Mouse (Mus musculus): ENCODE data around the gene Traf1.
A peak's percentile ranks its signal among the peaks of the same experiment; 100 is the strongest.

Gene Traf1

DNA sequence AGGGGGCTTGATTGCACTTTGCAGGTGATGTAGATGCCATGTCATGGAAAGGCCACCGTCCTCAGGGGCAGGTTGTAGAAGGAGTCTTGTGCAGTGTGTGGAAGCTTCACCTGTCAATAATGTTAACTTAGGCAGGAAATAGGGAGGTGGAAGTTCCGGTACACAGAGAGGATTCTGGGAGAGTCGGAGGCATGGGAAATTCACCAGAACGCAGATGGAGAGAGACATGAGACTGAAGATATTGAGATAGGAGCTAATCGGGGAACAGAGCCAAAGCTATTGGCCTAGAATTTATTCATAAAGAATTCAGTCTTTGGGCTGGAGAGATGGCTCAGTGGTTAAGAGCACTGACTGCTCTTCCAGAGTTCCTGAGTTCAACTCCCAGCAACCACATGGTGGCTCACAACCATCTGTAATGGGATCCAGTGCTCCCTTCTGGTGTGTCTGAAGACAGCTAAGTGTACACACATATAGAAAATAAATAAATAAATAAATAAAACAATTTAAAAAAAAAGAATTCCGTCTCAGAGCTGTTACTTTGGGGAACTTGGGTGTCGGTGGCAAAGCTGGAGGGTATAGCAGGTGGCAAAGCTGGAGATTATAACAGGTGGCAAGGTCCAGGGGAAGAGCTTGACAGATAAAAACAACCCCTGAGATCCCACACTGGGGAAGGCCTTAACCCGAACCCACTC is 4.8 kb upstream of the Traf1 start:
- no peak for DNase-seq (ENCODE audit: low spot score)

- no peak for DNase-seq (ENCODE audit: low spot score)
Measured at GRCm38 (mm10) chr2:34965806-34966205, 4.2 kb upstream of the Traf1 start.

- DNase-seq (ENCODE audit: low spot score) = peak; percentile 37
Measured at GRCm38 (mm10) chr2:34965293-34965692, 3.7 kb upstream of the Traf1 start.

GRCm38 (mm10) chr2:34964651-34965050 is 3.1 kb upstream of the Traf1 start:
- DNase-seq (ENCODE audit: low spot score) = no peak

DNA sequence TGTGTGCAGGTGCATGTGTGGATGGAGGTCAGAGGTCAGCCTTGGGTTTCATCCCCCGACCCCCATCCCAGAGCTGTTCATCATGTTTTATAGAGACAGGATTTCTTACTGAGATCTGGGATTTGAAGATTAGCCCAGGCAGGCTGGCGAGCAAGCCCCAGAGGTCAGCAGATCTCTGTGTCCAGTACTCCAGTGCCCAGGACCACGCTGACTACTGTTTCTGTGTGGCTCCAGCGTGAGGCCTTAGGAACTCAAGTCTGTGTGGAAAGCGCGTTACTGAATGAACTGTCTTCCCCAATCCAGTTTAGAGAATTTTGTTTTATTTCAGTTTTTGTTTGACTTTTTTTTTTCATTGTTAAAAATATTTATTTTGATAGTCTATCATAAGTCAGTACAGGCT is 2.7 kb upstream of the Traf1 start:
- DNase-seq (ENCODE audit: low spot score) = no peak

- DNase-seq (ENCODE audit: low spot score) = peak; percentile 25
Measured at GRCm38 (mm10) chr2:34963371-34963956, 1.9 kb upstream of the Traf1 start.

DNA sequence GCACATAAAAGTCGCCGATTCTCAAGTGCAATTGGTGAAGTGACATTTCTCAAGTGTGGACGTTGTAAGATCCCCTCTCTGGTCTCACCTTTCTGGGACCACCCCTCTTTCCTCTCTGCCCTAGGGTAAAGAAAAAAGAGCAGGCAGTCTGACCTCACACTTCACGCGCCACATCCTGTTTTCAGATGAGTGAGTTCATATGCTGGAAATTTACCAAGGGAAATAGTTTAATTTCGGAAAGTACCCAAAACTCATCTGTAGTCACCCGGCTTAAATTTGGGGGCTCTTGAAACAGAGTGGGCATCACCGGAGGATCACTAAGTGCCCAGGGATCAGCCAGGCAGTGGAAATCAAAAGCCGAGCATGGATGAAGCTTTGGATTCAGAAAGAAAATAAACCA is 1.3 kb upstream of the Traf1 start:
- DNase-seq (ENCODE audit: low spot score) = no peak

GRCm38 (mm10) chr2:34962211-34962610 is 639 bp upstream of the Traf1 start:
- DNase-seq (ENCODE audit: low spot score) = no peak

GRCm38 (mm10) chr2:34960966-34961365 is 606 bp downstream of the Traf1 start:
- DNase-seq (ENCODE audit: low spot score) = no peak

DNA sequence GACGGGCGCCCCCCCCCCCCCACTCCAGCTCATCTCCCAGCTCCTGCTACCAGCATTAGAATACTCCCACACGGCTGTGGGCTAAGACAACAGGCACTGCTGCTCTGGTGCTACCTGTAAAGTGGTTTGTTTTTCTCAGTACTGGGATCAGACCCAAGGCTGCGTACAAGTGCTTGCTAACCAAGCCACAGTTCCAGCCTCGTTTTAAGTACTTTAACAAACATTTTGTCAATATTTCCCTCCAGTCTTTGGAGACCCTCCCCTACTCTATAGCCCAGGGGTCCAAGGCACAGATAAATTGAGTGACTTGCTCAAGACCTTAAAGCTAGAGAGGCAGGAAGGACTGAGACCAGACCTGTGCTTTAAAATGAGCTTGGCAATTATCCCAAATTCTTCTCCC is 1.1 kb downstream of the Traf1 start:
- no peak for DNase-seq (ENCODE audit: low spot score)

- no peak for DNase-seq (ENCODE audit: low spot score)
Measured at GRCm38 (mm10) chr2:34958582-34958981, 3.0 kb downstream of the Traf1 start.

GRCm38 (mm10) chr2:34958036-34958435 is 3.5 kb downstream of the Traf1 start:
- DNase-seq (ENCODE audit: low spot score) = no peak

DNA sequence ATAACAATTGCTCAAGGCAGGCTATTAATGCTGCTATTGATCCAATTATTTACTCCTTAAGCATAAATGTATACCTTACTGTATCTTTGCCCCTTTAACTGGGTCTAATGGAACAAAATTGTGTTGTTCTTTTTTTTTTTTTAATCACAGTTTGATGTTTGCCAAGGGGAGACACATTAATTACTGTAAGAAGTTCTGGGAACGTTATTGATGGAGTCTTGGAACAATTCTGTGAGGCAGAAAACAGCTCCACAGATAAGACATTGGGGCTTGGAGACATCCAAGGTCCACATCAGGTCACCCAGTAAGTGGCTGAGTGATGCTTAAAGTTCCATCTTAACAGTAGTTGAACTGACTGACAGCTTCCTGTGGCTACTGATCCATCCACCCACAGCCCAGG is 4.2 kb downstream of the Traf1 start:
- no peak for DNase-seq (ENCODE audit: low spot score)

- DNase-seq (ENCODE audit: low spot score) = no peak
Measured at GRCm38 (mm10) chr2:34956941-34957340, 4.6 kb downstream of the Traf1 start.

DNA sequence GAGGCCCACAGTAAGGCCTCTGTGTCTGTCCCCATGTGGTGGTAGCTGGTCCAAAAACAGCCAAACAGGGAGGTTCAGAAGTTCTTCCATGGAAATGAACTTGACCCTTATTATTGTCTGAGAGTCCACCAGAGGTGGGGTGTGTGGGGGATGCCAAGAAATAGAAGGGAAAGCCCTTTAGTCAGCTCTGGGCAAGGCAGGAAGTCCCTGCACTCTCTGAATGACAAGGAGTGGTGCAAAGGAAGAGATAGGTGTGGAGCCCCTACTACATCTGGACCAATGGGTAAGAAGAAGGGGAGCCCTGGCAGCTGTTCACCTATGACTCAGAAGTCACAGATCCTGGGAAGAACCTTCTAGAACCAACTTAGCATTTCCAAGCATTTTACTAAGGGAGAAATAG is 7.2 kb downstream of the Traf1 start:
- no peak for DNase-seq (ENCODE audit: low spot score)

- no peak for DNase-seq (ENCODE audit: low spot score)
Measured at GRCm38 (mm10) chr2:34953547-34954116, 7.9 kb downstream of the Traf1 start.

DNA sequence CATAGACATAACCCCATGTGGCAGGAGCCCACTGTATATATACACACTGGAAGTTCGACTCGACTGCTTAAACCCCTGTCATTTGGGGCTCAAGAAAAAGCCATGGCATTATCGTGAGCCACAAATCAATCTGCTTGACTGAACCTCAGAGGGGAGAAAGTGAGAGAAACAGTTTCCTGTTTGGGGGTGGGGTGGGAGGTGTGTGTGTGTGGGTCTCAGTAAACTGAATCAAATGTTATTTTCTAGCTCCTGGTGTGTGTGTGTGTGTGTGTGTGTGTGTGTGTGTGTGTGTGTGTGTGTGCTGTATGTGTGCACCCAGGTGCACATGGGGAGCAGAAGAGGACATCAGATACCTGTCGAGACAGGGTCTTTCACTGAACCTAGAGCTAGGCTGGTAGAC is 8.6 kb downstream of the Traf1 start:
- DNase-seq (ENCODE audit: low spot score) = no peak

- no peak for DNase-seq (ENCODE audit: low spot score)
Measured at GRCm38 (mm10) chr2:34951469-34951868, 10.1 kb downstream of the Traf1 start.

DNA sequence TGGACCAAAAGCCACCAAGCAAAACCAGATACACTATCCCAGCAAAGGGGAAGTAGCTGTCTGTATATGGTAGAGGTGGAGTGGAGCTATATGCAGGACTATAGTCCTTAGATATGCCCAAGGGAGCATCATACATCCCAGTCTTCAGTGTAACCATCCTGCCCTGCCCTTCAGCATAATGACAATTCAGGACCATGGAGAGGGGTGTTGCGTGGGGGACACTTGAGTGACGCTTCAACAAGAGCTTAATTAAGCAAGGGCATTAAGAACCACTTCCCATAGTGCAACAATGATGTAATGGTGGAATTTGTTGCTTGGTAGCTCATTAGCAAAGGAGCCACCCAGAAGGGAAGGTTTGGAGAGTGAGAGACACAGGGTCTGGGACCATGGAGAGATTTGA is 12.9 kb downstream of the Traf1 start:
- DNase-seq (ENCODE audit: low spot score) = no peak

- DNase-seq (ENCODE audit: low spot score) = no peak
Measured at GRCm38 (mm10) chr2:34946046-34946445, 15.5 kb downstream of the Traf1 start.

GRCm38 (mm10) chr2:34945580-34945979 is 16.0 kb downstream of the Traf1 start:
- DNase-seq (ENCODE audit: low spot score) = no peak

GRCm38 (mm10) chr2:34944761-34945160 is 16.8 kb downstream of the Traf1 start:
- DNase-seq (ENCODE audit: low spot score) = peak; percentile 41

- no peak for DNase-seq (ENCODE audit: low spot score)
Measured at GRCm38 (mm10) chr2:34943556-34944120, 17.9 kb downstream of the Traf1 start.

All from testis, postnatal 14 days (tissue).